Mouse (Mus musculus) kidney, postnatal 0 days (tissue): ENCODE results near the gene Tbx5. TPM values are rescaled to one million over a fixed set of nuclear protein-coding genes. Genes with fewer than 3 reads are reported as not detected.

ENCODE experiments used
- ATAC-seq: fragments of 200-750 bp; cut with Nextera tagmentation; replicated peaks from 2 replicates; pipeline ENCODE4 v1.8.0; 2017; ENCODE audit warnings: low read depth, moderate number of reproducible peaks, moderate TSS enrichment, moderate library complexity; ENCODE audit not compliant: low FRiP score
- DNase-seq: peaks from one replicate; pipeline ENCODE4 v3.0.0-alpha.2; 2016; ENCODE audit warnings: low spot score
- H3K27ac ChIP-seq: fragments of 300-500 bp; sonication (generic); 2 replicates; pipeline ENCODE4 v1.5.1; 2014; ENCODE audit warnings: mild to moderate bottlenecking
- H3K27me3 ChIP-seq: fragments of 300-500 bp; sonication (generic); 2 replicates; pipeline ENCODE4 v1.6.1; 2014; ENCODE audit warnings: low read length, mixed read lengths; ENCODE audit not compliant: insufficient read depth
- H3K36me3 ChIP-seq: fragments of 300-500 bp; sonication (generic); 2 replicates; pipeline ENCODE4 v1.6.1; 2014; ENCODE audit warnings: low read length, mixed read lengths; ENCODE audit not compliant: insufficient read depth
- H3K4me1 ChIP-seq: fragments of 300-500 bp; sonication (generic); replicated peaks from 2 replicates; pipeline ENCODE4 v1.6.1; 2014; ENCODE audit warnings: antibody characterized with exemption, low read length, mixed read lengths; ENCODE audit not compliant: insufficient read depth
- H3K4me2 ChIP-seq: fragments of 300-500 bp; sonication (generic); 2 replicates; pipeline ENCODE4 v1.6.1; 2014; ENCODE audit warnings: mild to moderate bottlenecking, low read length, moderate library complexity, mixed read lengths
- H3K4me3 ChIP-seq: fragments of 300-500 bp; sonication (generic); replicated peaks from 2 replicates; pipeline ENCODE4 v1.5.1; 2014; ENCODE audit warnings: low read depth, low read length
- H3K9ac ChIP-seq: fragments of 300-500 bp; sonication (generic); 2 replicates; pipeline ENCODE4 v1.6.1; 2014; ENCODE audit warnings: low read depth, low read length
- H3K9me3 ChIP-seq: fragments of 300-500 bp; sonication (generic); replicated peaks from 2 replicates; pipeline ENCODE4 v1.6.1; 2016; ENCODE audit warnings: low read length, inconsistent platforms, mixed read lengths
- CTCF ChIP-seq: IDR thresholded peaks from 2 replicates; pipeline ENCODE4 v1.5.1; 2016; ENCODE audit warnings: antibody characterized with exemption, low read depth, mild to moderate bottlenecking, moderate library complexity
- WGBS: fragments of 180-500 bp; shearing (Covaris S2); extraction: QIAGEN DNeasy Blood & Tissue Kit; methylation state at CpG from one replicate; pipeline ENCODE4 v1.1.7; 2014; 5-methylcytosine and 5-hydroxymethylcytosine counted together
- polyA plus RNA-seq: library from polyadenylated mRNA; unstranded; fragments of >200 nt; fragmentation: Nextera tagmentation; extraction: Ambion mirVana; gene quantifications from 2 replicates; pipeline ENCODE4 v1.2.1, GENCODE M21; 2015

Tbx5 gene
- polyA plus RNA-seq, 1 experiment from 2014 or later, result not detected

GRCm38 (mm10) chr5:119803411-119804251, 28.8 kb upstream of the Tbx5 start:
- Histone ChIP-seq H3K9me3 (no peaks in the 10 kb centered on the region), H3K9ac (no peak overlapping the region), H3K36me3 (no peaks in the 10 kb centered on the region), H3K4me1 (no peaks in the 10 kb centered on the region), H3K4me3 (no peak overlapping the region), H3K27me3 (peaks cover 98% of the 10 kb centered on the region), H3K27ac (no peak overlapping the region), H3K4me2 (no peak overlapping the region)
- DNase-seq (no peak), ATAC-seq (no peak)
- WGBS, result under 1% methylated on average over 64 of the region's 64 CpGs
- TF ChIP-seq CTCF, result no peak

DNA sequence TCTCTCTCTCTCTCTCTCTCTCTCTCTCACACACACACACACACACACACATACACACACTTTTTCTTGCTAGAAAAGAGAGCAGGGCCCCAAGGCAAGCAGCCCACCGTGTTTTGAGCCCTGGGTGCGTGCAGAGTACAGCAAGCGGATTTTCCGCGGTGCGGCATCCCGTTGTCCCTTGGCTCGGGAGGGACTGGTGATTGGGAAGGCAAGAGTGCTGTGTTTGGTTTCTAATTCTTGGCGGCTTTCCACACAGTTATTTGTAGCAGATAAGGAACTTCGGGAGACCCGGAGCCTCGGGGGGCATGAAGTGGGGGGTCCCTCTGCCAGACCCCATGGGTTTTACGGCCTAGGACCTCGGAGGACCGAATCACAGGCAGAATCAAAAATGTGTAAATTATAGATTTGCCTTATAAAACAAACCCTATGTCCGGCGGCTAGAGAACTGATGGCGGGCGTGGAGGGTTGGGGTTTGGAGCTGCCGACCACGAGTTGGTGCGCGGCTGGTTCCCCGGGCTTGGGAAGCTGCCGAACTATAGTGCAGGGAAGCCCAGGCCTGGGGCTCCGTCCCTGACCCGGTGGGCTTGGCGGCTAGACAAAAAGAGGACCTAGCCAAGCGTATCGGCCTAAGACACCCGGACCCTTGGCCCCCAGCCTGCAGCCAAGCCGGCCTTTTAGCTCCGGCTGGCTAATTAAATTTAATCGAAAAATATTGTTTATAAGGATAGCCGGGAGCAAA, 28.0 kb upstream of the Tbx5 start:
- Histone ChIP-seq H3K4me2 (no peak overlapping the region), H3K9ac (no peak overlapping the region), H3K9me3 (no peaks in the 10 kb centered on the region), H3K4me3 (no peak overlapping the region), H3K27ac (no peak overlapping the region), H3K27me3 (peaks cover 99% of the 10 kb centered on the region), H3K36me3 (no peaks in the 10 kb centered on the region), H3K4me1 (no peaks in the 10 kb centered on the region)
- no peak for TF ChIP-seq CTCF
- WGBS, result 1% methylated on average over 35 of the region's 35 CpGs
- no peak for ATAC-seq
- no peak for DNase-seq

GRCm38 (mm10) chr5:119805636-119806035, 26.8 kb upstream of the Tbx5 start:
- H3K9ac ChIP-seq, result no peak overlapping the region
- peaks cover 95% of the 10 kb centered on the region for H3K27me3 ChIP-seq
- no peak for ATAC-seq
- WGBS, result 2% methylated on average over 5 of the region's 5 CpGs
- TF ChIP-seq CTCF, result no peak
- H3K36me3 ChIP-seq, result no peaks in the 10 kb centered on the region
- no peak overlapping the region for H3K4me3 ChIP-seq
- no peak for DNase-seq
- no peak overlapping the region for H3K27ac ChIP-seq
- H3K4me2 ChIP-seq, result no peak overlapping the region
- H3K4me1 ChIP-seq, result no peaks in the 10 kb centered on the region
- H3K9me3 ChIP-seq, result no peaks in the 10 kb centered on the region

DNA sequence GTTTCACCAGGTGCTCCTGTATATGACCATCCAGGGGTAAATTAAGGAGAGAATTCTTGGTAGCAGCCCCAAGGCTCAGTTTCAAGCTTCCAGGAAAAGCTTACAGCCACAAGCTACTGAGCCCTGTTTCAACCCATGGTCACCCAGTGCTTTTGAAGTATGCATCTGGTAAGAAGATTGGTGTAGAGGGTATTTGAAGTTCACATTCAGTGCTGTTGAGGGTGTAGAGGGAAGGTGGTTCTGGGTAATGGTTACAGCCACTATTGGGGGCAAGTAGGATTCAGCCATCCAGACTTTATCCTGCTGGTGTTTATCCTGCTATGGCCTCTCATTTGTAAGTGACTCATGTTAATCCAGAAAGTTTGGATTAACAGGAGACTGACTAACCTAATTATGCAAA, 26.0 kb upstream of the Tbx5 start:
- H3K9me3 ChIP-seq, result no peaks in the 10 kb centered on the region
- H3K4me2 ChIP-seq, result no peak overlapping the region
- no peak overlapping the region for H3K4me3 ChIP-seq
- H3K9ac ChIP-seq, result no peak overlapping the region
- H3K27me3 ChIP-seq, result peaks cover 94% of the 10 kb centered on the region
- no peak for TF ChIP-seq CTCF
- DNase-seq, result no peak
- no peak overlapping the region for H3K27ac ChIP-seq
- ATAC-seq, result no peak
- no peaks in the 10 kb centered on the region for H3K36me3 ChIP-seq
- H3K4me1 ChIP-seq, result no peaks in the 10 kb centered on the region

GRCm38 (mm10) chr5:119807481-119808183, 24.8 kb upstream of the Tbx5 start:
- Histone ChIP-seq H3K27ac (no peak overlapping the region), H3K27me3 (peaks cover 88% of the 10 kb centered on the region), H3K4me1 (no peaks in the 10 kb centered on the region), H3K36me3 (no peaks in the 10 kb centered on the region), H3K9me3 (no peaks in the 10 kb centered on the region), H3K4me3 (no peak overlapping the region), H3K9ac (no peak overlapping the region), H3K4me2 (no peak overlapping the region)
- TF ChIP-seq CTCF, result no peak
- 1% methylated on average over 20 of the region's 20 CpGs for WGBS
- ATAC-seq, result no peak
- no peak for DNase-seq

- H3K9ac ChIP-seq, result no peak overlapping the region
- no peak overlapping the region for H3K27ac ChIP-seq
- no peaks in the 10 kb centered on the region for H3K4me1 ChIP-seq
- H3K9me3 ChIP-seq, result no peaks in the 10 kb centered on the region
- ATAC-seq (no peak), DNase-seq (no peak)
- 27% methylated on average over 6 of the region's 6 CpGs for WGBS
- H3K4me3 ChIP-seq, result no peak overlapping the region
- H3K27me3 ChIP-seq, result peaks cover 81% of the 10 kb centered on the region
- H3K4me2 ChIP-seq, result no peak overlapping the region
- no peak for TF ChIP-seq CTCF
- H3K36me3 ChIP-seq, result no peaks in the 10 kb centered on the region
Observed at GRCm38 (mm10) chr5:119808713-119809112, 23.8 kb upstream of the Tbx5 start.
